Comparison of ENCODE assay signal across 8 mouse cellular contexts in genomic region chr17:25115664-25116432, GRCm38 (mm10). TPM values are rescaled to one million over a fixed set of nuclear protein-coding genes. Genes with fewer than 3 reads are reported as not detected.
DNase-seq lines count a peak whose midpoint lies in the region; ATAC-seq and TF ChIP-seq lines count a peak whose summit lies in the region.

TSS of gene Telo2 (minus strand) at chr17:25115967.

- peak within 1 kb of the TSS; percentile 97 for H3K4me2 ChIP-seq in heart, embryonic 15.5 days
- H3K4me2 ChIP-seq in liver, embryonic 14.5 days (ENCODE audit: low read depth), result peak within 1 kb of the TSS; percentile 98
- peak within 1 kb of the TSS; percentile 98 for H3K4me2 ChIP-seq in neural tube, embryonic 11.5 days (ENCODE audit: low read depth)
- peak within 1 kb of the TSS; percentile 96 for H3K4me2 ChIP-seq in stomach, postnatal 0 days (replicated peaks; ENCODE audit: low read depth)

- peak within 1 kb of the TSS; percentile 95 for H3K27ac ChIP-seq in forebrain, embryonic 10.5 days
- H3K27ac ChIP-seq in heart, embryonic 15.5 days, result peak within 1 kb of the TSS; percentile 88
- H3K27ac ChIP-seq in liver, embryonic 14.5 days, result peak within 1 kb of the TSS; percentile 67
- peak within 1 kb of the TSS; percentile 86 for H3K27ac ChIP-seq in neural tube, embryonic 11.5 days (ENCODE audit: low read depth, low read length)
- H3K27ac ChIP-seq in stomach, postnatal 0 days (replicated peaks), result peak within 1 kb of the TSS; percentile 94

- TF ChIP-seq EP300 in liver, embryonic 14.5 days (IDR thresholded peaks at IDR 0.05; ENCODE audit: low read depth), result no peak
- no peak for TF ChIP-seq EP300 in stomach, postnatal 0 days (optimal IDR thresholded peaks at IDR 0.05)

- H3K9ac ChIP-seq in heart, embryonic 15.5 days, result peak within 1 kb of the TSS; percentile 76
- peak within 1 kb of the TSS; percentile 64 for H3K9ac ChIP-seq in liver, embryonic 14.5 days (replicated peaks)
- H3K9ac ChIP-seq in neural tube, embryonic 11.5 days (ENCODE audit: low read length), result peak within 1 kb of the TSS; percentile 82
- H3K9ac ChIP-seq in stomach, postnatal 0 days (ENCODE audit: low read length), result peak within 1 kb of the TSS; percentile 75

- ATAC-seq in CD4-positive, CD25-positive, alpha-beta regulatory T cell, adult 4 months, result peak; percentile 87
- ATAC-seq in heart, embryonic 15.5 days (replicated peaks; ENCODE audit: insufficient number of reproducible peaks, insufficient read depth, low FRiP score, low read depth), result peak; percentile 90
- peak; percentile 92 for ATAC-seq in liver, embryonic 14.5 days (ENCODE audit: insufficient read depth)
- peak; percentile 89 for ATAC-seq in neural tube, embryonic 11.5 days (ENCODE audit: insufficient read depth, low FRiP score, low TSS enrichment)
- peak; percentile 92 for ATAC-seq in stomach, postnatal 0 days (ENCODE audit: low FRiP score, low TSS enrichment)

- no peak for TF ChIP-seq CTCF in liver, embryonic 14.5 days (IDR thresholded peaks at IDR 0.05; ENCODE audit: low read depth)
- TF ChIP-seq CTCF in stomach, postnatal 0 days (IDR thresholded peaks at IDR 0.05; ENCODE audit: low read depth), result peak; percentile 17; the same call in 1 of the 2 replicates

- WGBS in forebrain, embryonic 10.5 days, result 5% methylated on average over 40 of the region's 40 CpGs
- 5% methylated on average over 40 of the region's 40 CpGs for WGBS in heart, embryonic 15.5 days
- WGBS in liver, embryonic 14.5 days (ENCODE audit: insufficient replicate concordance), result 6% methylated on average over 40 of the region's 40 CpGs
- 8% methylated on average over 40 of the region's 40 CpGs for WGBS in neural tube, embryonic 11.5 days
- WGBS in stomach, postnatal 0 days, result 5% methylated on average over 40 of the region's 40 CpGs

- peak within 1 kb of the TSS; percentile 83 for H3K4me3 ChIP-seq in forebrain, embryonic 10.5 days
- peak within 1 kb of the TSS; percentile 66 for H3K4me3 ChIP-seq in heart, embryonic 15.5 days
- H3K4me3 ChIP-seq in liver, embryonic 14.5 days (ENCODE audit: insufficient read depth in 1 of 2, low read depth in 2 of 2, low read length in 2 of 2), result peak within 1 kb of the TSS; percentile 60 to 66
- peak within 1 kb of the TSS; percentile 59 for H3K4me3 ChIP-seq in neural tube, embryonic 11.5 days (ENCODE audit: low read depth, low read length)
- peak within 1 kb of the TSS; percentile 53 for H3K4me3 ChIP-seq in stomach, postnatal 0 days (ENCODE audit: low read depth, low read length)

- no peaks in the 10 kb centered on the region for H3K9me3 ChIP-seq in forebrain, embryonic 10.5 days
- no peaks in the 10 kb centered on the region for H3K9me3 ChIP-seq in heart, embryonic 15.5 days (replicated peaks)
- no peaks in the 10 kb centered on the region for H3K9me3 ChIP-seq in liver, embryonic 14.5 days (ENCODE audit: control insufficient read depth, low read length)
- H3K9me3 ChIP-seq in neural tube, embryonic 11.5 days (ENCODE audit: control insufficient read depth, low read length), result no peaks in the 10 kb centered on the region
- no peaks in the 10 kb centered on the region for H3K9me3 ChIP-seq in stomach, postnatal 0 days (ENCODE audit: control insufficient read depth, low read length)

- peak; percentile 86 for DNase-seq in c-Kit-negative CD71-positive TER-119-positive erythroid progenitor cells, embryonic 14.5 days (ENCODE audit: low read depth, low spot score)
- DNase-seq in forebrain, embryonic 10.5 days (ENCODE audit: extremely low spot score, low spot score), result peak; percentile 90
- peak; percentile 96 to 97 for DNase-seq in kidney, postnatal 25 days
- DNase-seq in liver, embryonic 14.5 days (ENCODE audit: low read depth in 3 of 3, low spot score in 3 of 3), result peak; percentile 81 to 83 (median 83)
- DNase-seq in neural tube, embryonic 11.5 days (ENCODE audit: low spot score), result peak; percentile 93
- DNase-seq in stomach, postnatal 0 days (ENCODE audit: low spot score), result peak; percentile 93

- no peaks in the 10 kb centered on the region for H3K27me3 ChIP-seq in forebrain, embryonic 10.5 days (ENCODE audit: poor library complexity, severe bottlenecking)
- H3K27me3 ChIP-seq in heart, embryonic 15.5 days, result no peaks in the 10 kb centered on the region
- H3K27me3 ChIP-seq in liver, embryonic 14.5 days (ENCODE audit: control insufficient read depth, insufficient read depth, low read length), result no peaks in the 10 kb centered on the region
- 0 out of 2 replicates have a peak, but pooled peaks cover 3% of the 10 kb centered on the region for H3K27me3 ChIP-seq in neural tube, embryonic 11.5 days (ENCODE audit: control insufficient read depth, insufficient read depth, low read length)
- no peaks in the 10 kb centered on the region for H3K27me3 ChIP-seq in stomach, postnatal 0 days (ENCODE audit: control insufficient read depth, insufficient read depth, low read length)

- H3K36me3 ChIP-seq in forebrain, embryonic 10.5 days (replicated peaks), result peaks cover 36% of the 10 kb centered on the region
- H3K36me3 ChIP-seq in heart, embryonic 15.5 days, result 0 out of 2 replicates have a peak, but pooled peaks cover 4% of the 10 kb centered on the region
- no peaks in the 10 kb centered on the region for H3K36me3 ChIP-seq in liver, embryonic 14.5 days (replicated peaks; ENCODE audit: control insufficient read depth, insufficient read depth, low read depth)
- no peaks in the 10 kb centered on the region for H3K36me3 ChIP-seq in neural tube, embryonic 11.5 days (ENCODE audit: control insufficient read depth, insufficient read depth, low read length)
- H3K36me3 ChIP-seq in stomach, postnatal 0 days (ENCODE audit: control insufficient read depth, insufficient read depth, low read length), result no peaks in the 10 kb centered on the region

- peaks cover 24% of the 10 kb centered on the region for H3K4me1 ChIP-seq in forebrain, embryonic 10.5 days
- H3K4me1 ChIP-seq in heart, embryonic 15.5 days (replicated peaks), result peaks cover 30% of the 10 kb centered on the region
- H3K4me1 ChIP-seq in liver, embryonic 14.5 days (replicated peaks; ENCODE audit: control insufficient read depth in 2 of 2, insufficient read depth in 2 of 2, low read length in 1 of 2), result peaks cover 11 to 15% of the 10 kb centered on the region in 2 experiments
- peaks cover 6% of the 10 kb centered on the region; the same call in 1 of the 2 replicates for H3K4me1 ChIP-seq in neural tube, embryonic 11.5 days (ENCODE audit: control insufficient read depth, insufficient read depth, low read length)
- H3K4me1 ChIP-seq in stomach, postnatal 0 days (replicated peaks; ENCODE audit: control insufficient read depth, insufficient read depth), result peaks cover 3% of the 10 kb centered on the region

RNA-seq across cellular contexts. Expression of gene Telo2, which starts in this region (rescaled TPM):
- polyA plus RNA-seq in CD4-positive, CD25-positive, alpha-beta regulatory T cell, adult 4 months (2017; shearing (Covaris generic)), result 10 to 100 TPM; 24.4 to 36.8 TPM
- polyA plus RNA-seq in forebrain, embryonic 10.5 days (2016; fragmentation: Nextera tagmentation; extraction: Ambion mirVana), result 54.6 TPM in 2 replicates
- 22.9 and 33.6 TPM in 2 replicates for polyA plus RNA-seq in heart, embryonic 15.5 days (2015; fragmentation: Nextera tagmentation; extraction: Ambion mirVana)
- 8.0 and 8.7 TPM in 2 replicates for polyA plus RNA-seq in liver, embryonic 14.5 days (2012; rRNA removed)
- polyA plus RNA-seq in liver, embryonic 14.5 days (2014; fragmentation: Nextera tagmentation; extraction: Ambion mirVana), result 11.0 and 12.1 TPM in 2 replicates
- polyA plus RNA-seq in neural tube, embryonic 11.5 days (2014; fragmentation: Nextera tagmentation; extraction: Ambion mirVana), result 29.9 and 31.8 TPM in 2 replicates
- polyA plus RNA-seq in stomach, postnatal 0 days (2015; fragmentation: Nextera tagmentation; extraction: Ambion mirVana), result 12.2 and 13.7 TPM in 2 replicates

Comparison
In these comparisons a context has a peak if more than half of its experiments do, and no peak if none do; other contexts are left out.
1. Peak in every context shown above with its lines: DNase-seq, ATAC-seq, H3K4me3 ChIP-seq and H3K27ac ChIP-seq.